16 mouse cellular contexts compared by ENCODE assay signal in genomic region chrX:6252873-6253272, GRCm38 (mm10).
"Had no signal": no experiment of that assay in that cellular context is flagged by ENCODE, and none has a peak within 500 bp of the region (broad histone marks: within the 10 kb centered on the region; RNA-seq: fewer than 3 reads in every experiment).

No protein-coding gene starts in this region.

- ATAC-seq: midbrain, embryonic 13.5 days; midbrain, embryonic 15.5 days had no signal

- H3K27me3 ChIP-seq: megakaryocyte, embryonic 14.5 days; midbrain, embryonic 13.5 days; midbrain, embryonic 15.5 days; neural tube, embryonic 12.5 days had no signal

- DNase-seq: lung, adult 18-20 months; lung, embryonic 14.5 days; lung, postnatal 10 days; lung, postnatal 4 days; retina, postnatal 1 day; right cerebral cortex, adult 18-20 months; right cerebral cortex, postnatal 25 days; right cerebral cortex, postnatal 4 days; spleen, adult 18-20 months; thymus, adult 18-20 months; thymus, postnatal 14 days; thymus, postnatal 36 days had no signal

- H3K9me3 ChIP-seq: megakaryocyte, embryonic 14.5 days; midbrain, embryonic 13.5 days; midbrain, embryonic 15.5 days; neural tube, embryonic 12.5 days had no signal

- H3K4me1 ChIP-seq: midbrain, embryonic 13.5 days; midbrain, embryonic 15.5 days; neural tube, embryonic 12.5 days had no signal

- H3K27ac ChIP-seq: midbrain, embryonic 13.5 days; midbrain, embryonic 15.5 days; neural tube, embryonic 12.5 days had no signal

- H3K4me3 ChIP-seq: megakaryocyte, embryonic 14.5 days; midbrain, embryonic 13.5 days; midbrain, embryonic 15.5 days; neural tube, embryonic 12.5 days had no signal

- H3K36me3 ChIP-seq: midbrain, embryonic 13.5 days; midbrain, embryonic 15.5 days; neural tube, embryonic 12.5 days had no signal
